Comparison of ENCODE assay signal across 8 mouse cellular contexts in genomic region chr5:137779053-137779933, GRCm38 (mm10). TPM values are rescaled to one million over a fixed set of nuclear protein-coding genes. Genes with fewer than 3 reads are reported as not detected.
DNase-seq lines count a peak whose midpoint lies in the region; ATAC-seq and TF ChIP-seq lines count a peak whose summit lies in the region.

No protein-coding gene starts in this region.

- WGBS in forebrain, postnatal 0 days: 1% methylated on average over 50 of the region's 83 CpGs

- peak overlapping the region; percentile 92 for H3K27ac ChIP-seq in forebrain, postnatal 0 days (ENCODE audit: low read depth, low read length)

- H3K4me1 ChIP-seq in forebrain, postnatal 0 days (ENCODE audit: insufficient read depth): peaks cover 29% of the 10 kb centered on the region

- no peaks in the 10 kb centered on the region for H3K9me3 ChIP-seq in forebrain, postnatal 0 days (ENCODE audit: low read length)

- H3K27me3 ChIP-seq in forebrain, postnatal 0 days (ENCODE audit: insufficient read depth, low read length): no peaks in the 10 kb centered on the region

- peak; percentile 52 for DNase-seq in urinary bladder, adult 2 months (ENCODE audit: low spot score)
- no peak for DNase-seq in urinary bladder, postnatal 4 days (ENCODE audit: low spot score in 2 of 2)
- peak; percentile 46 for DNase-seq in cerebellum, adult 11 months
- no peak for DNase-seq in forebrain, postnatal 0 days
- peak; percentile 52 to 77 for DNase-seq in kidney, postnatal 36 days
- DNase-seq in testis, postnatal 10 days (ENCODE audit: low spot score): peak; percentile 69
- no peak for DNase-seq in ovary, postnatal 14 days (ENCODE audit: low spot score)

- TF ChIP-seq CTCF in forebrain, postnatal 0 days (IDR thresholded peaks at IDR 0.05; ENCODE audit: low read depth): 0 out of 2 replicates have a peak, but pooled peaks have one; percentile 1

- ATAC-seq in forebrain, postnatal 0 days: peak; percentile 17
- peak; percentile 7; the same call in 1 of the 2 replicates for ATAC-seq in megakaryocyte-erythroid progenitor cell, adult 5-6 weeks (replicated peaks; ENCODE audit: low FRiP score, low TSS enrichment, poor library complexity, severe bottlenecking)

- H3K9ac ChIP-seq in forebrain, postnatal 0 days: peak overlapping the region; percentile 92

- H3K36me3 ChIP-seq in forebrain, postnatal 0 days (ENCODE audit: insufficient read depth): peaks cover 36% of the 10 kb centered on the region

- H3K4me3 ChIP-seq in forebrain, postnatal 0 days (ENCODE audit: low read depth, low read length): peak overlapping the region; percentile 98

- peak overlapping the region; percentile 95 for H3K4me2 ChIP-seq in forebrain, postnatal 0 days (ENCODE audit: low read depth)

RNA-seq across cellular contexts. Expression of gene Ppp1r35, which starts 0.6 kb away (rescaled TPM):
- polyA plus RNA-seq in urinary bladder, adult 2 months (2012; rRNA removed): 20.1 and 26.6 TPM in 2 replicates
- 28.8 and 47.4 TPM in 2 replicates for total RNA-seq in forebrain, postnatal 0 days (2014; rRNA removed)
- 39.1 and 41.8 TPM in 2 replicates for polyA plus RNA-seq in forebrain, postnatal 0 days (2015; fragmentation: Nextera tagmentation; extraction: Ambion mirVana)
- 40.6 and 60.7 TPM in 2 replicates for total RNA-seq in megakaryocyte-erythroid progenitor cell, adult 5-6 weeks (2014; fragmentation: Nextera tagmentation)
- 30.0 and 60.2 TPM in 2 replicates for total RNA-seq in megakaryocyte-erythroid progenitor cell, adult 5-6 weeks (2017)

RNA-seq across cellular contexts. Expression of gene Mepce, which starts 8.2 kb away (rescaled TPM):
- polyA plus RNA-seq in urinary bladder, adult 2 months (2012; rRNA removed): 33.9 and 39.3 TPM in 2 replicates
- total RNA-seq in forebrain, postnatal 0 days (2014; rRNA removed): 33.3 and 47.7 TPM in 2 replicates
- polyA plus RNA-seq in forebrain, postnatal 0 days (2015; fragmentation: Nextera tagmentation; extraction: Ambion mirVana): 18.3 and 21.1 TPM in 2 replicates
- 59.2 and 84.0 TPM in 2 replicates for total RNA-seq in megakaryocyte-erythroid progenitor cell, adult 5-6 weeks (2014; fragmentation: Nextera tagmentation)
- 22.0 and 26.7 TPM in 2 replicates for total RNA-seq in megakaryocyte-erythroid progenitor cell, adult 5-6 weeks (2017)

RNA-seq across cellular contexts. Expression of gene Zcwpw1, which starts 8.3 kb away (rescaled TPM):
- polyA plus RNA-seq in urinary bladder, adult 2 months (2012; rRNA removed): 3.3 and 5.0 TPM in 2 replicates
- 3.5 and 7.7 TPM in 2 replicates for total RNA-seq in forebrain, postnatal 0 days (2014; rRNA removed)
- polyA plus RNA-seq in forebrain, postnatal 0 days (2015; fragmentation: Nextera tagmentation; extraction: Ambion mirVana): 3.1 and 4.8 TPM in 2 replicates
- total RNA-seq in megakaryocyte-erythroid progenitor cell, adult 5-6 weeks (2014; fragmentation: Nextera tagmentation): 4.2 and 5.5 TPM in 2 replicates
- 7.8 and 18.7 TPM in 2 replicates for total RNA-seq in megakaryocyte-erythroid progenitor cell, adult 5-6 weeks (2017)

RNA-seq across cellular contexts. Expression of gene Tsc22d4, which starts 33.8 kb away (rescaled TPM):
- 68.8 and 109 TPM in 2 replicates for polyA plus RNA-seq in urinary bladder, adult 2 months (2012; rRNA removed)
- total RNA-seq in forebrain, postnatal 0 days (2014; rRNA removed): 120 and 135 TPM in 2 replicates
- polyA plus RNA-seq in forebrain, postnatal 0 days (2015; fragmentation: Nextera tagmentation; extraction: Ambion mirVana): 112 and 134 TPM in 2 replicates
- 45.4 and 55.2 TPM in 2 replicates for total RNA-seq in megakaryocyte-erythroid progenitor cell, adult 5-6 weeks (2014; fragmentation: Nextera tagmentation)
- total RNA-seq in megakaryocyte-erythroid progenitor cell, adult 5-6 weeks (2017): 43.0 and 66.3 TPM in 2 replicates

RNA-seq across cellular contexts. Expression of gene Nyap1, which starts 37.9 kb away (rescaled TPM):
- polyA plus RNA-seq in urinary bladder, adult 2 months (2012; rRNA removed): 6.7 and 7.6 TPM in 2 replicates
- total RNA-seq in forebrain, postnatal 0 days (2014; rRNA removed): 251 and 252 TPM in 2 replicates
- 42.0 and 48.9 TPM in 2 replicates for polyA plus RNA-seq in forebrain, postnatal 0 days (2015; fragmentation: Nextera tagmentation; extraction: Ambion mirVana)
- total RNA-seq in megakaryocyte-erythroid progenitor cell, adult 5-6 weeks (2014; fragmentation: Nextera tagmentation): 0.57 TPM in 1 of 2 replicates, not detected in the other
- total RNA-seq in megakaryocyte-erythroid progenitor cell, adult 5-6 weeks (2017): not detected in 2 replicates

Comparison
In these comparisons a context has a peak if more than half of its experiments do, and no peak if none do; other contexts are left out.
1. DNase-seq: peak in urinary bladder, adult 2 months (single experiment), cerebellum, adult 11 months (single experiment), kidney, postnatal 36 days (2 of 2) and testis, postnatal 10 days (single experiment); none in urinary bladder, postnatal 4 days (0 of 2), forebrain, postnatal 0 days (single experiment) and ovary, postnatal 14 days (single experiment).